Mouse (Mus musculus) C2C12 (cell line): Measurements from ENCODE around the gene Ell.

ENCODE experiments used
- CTCF ChIP-seq: IDR thresholded peaks from one replicate; pipeline ENCODE4 v1.5.1; 2011; ENCODE audit not compliant: control insufficient read depth, insufficient read depth, insufficient read length
- MYOG ChIP-seq: IDR thresholded peaks from one replicate; pipeline ENCODE4 v1.6.1; 2011; ENCODE audit not compliant: control insufficient read depth, insufficient read length; ENCODE audit errors: extremely low read depth
- USF1 ChIP-seq: IDR thresholded peaks from one replicate; pipeline ENCODE4 v1.6.1; 2011; ENCODE audit warnings: low read depth, mild to moderate bottlenecking, control low read depth, moderate library complexity

DNA sequence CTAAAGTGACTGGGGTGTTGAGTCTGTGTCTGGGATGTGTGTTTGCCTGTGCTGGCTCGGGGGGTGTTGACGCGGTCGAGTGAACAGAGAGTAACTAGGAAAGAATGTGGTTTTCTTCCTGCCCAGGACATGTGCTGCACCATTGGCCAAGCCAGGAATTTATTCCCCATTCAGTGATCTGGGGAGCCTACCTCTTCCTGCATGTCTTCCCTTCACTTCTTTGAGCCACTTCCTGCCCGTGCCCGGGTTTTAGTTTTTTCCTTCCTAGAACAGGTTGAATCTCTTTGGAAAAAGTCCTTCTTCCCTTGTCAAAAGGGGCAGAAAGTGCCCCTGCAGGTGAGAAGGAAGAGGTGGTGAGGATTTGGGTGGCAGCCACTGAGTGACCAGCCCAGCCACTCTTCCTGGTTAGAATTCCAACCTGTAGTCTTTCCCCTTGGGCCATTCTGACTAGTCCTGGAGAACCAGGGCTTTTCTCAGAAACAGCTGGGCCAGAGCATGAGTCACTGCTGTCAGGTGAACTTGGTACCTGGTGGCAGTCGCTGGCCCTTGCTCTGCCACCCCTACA is 1.3 kb downstream of the Ell start:
- no peak for TF ChIP-seq CTCF
- no peak for TF ChIP-seq MYOG
- TF ChIP-seq USF1 = no peak
